Mouse (Mus musculus): ENCODE results near the gene D330045A20Rik. TPM values are rescaled to one million over a fixed set of nuclear protein-coding genes. Genes with fewer than 3 reads are reported as not detected.
"Not testable (repeated sequence)": the region's sequence is repeated elsewhere in the genome, so short reads cannot be mapped to it uniquely, and the experiment has no call there.

The D330045A20Rik gene
- polyA plus RNA-seq (2015; fragmentation: Nextera tagmentation; extraction: Ambion mirVana): 0.99 and 1.0 TPM in 2 replicates

- Histone ChIP-seq H3K27me3 (ENCODE audit: control insufficient read depth, insufficient read depth, low read length) (no peaks in the 10 kb centered on the region), H3K9ac (ENCODE audit: low read length) (no peak within 1 kb of the TSS), H3K36me3 (ENCODE audit: control insufficient read depth, insufficient read depth, low read length) (no peaks in the 10 kb centered on the region), H3K27ac (replicated peaks) (no peak within 1 kb of the TSS), H3K9me3 (ENCODE audit: control insufficient read depth, low read length) (no peaks in the 10 kb centered on the region), H3K4me3 (ENCODE audit: low read depth, low read length) (peak within 1 kb of the TSS; percentile 31), H3K4me1 (replicated peaks; ENCODE audit: control insufficient read depth, insufficient read depth) (no peaks in the 10 kb centered on the region), H3K4me2 (replicated peaks; ENCODE audit: low read depth) (peak within 1 kb of the TSS; percentile 53)
- WGBS: 21% methylated on average over 28 of the region's 28 CpGs
- TF ChIP-seq EP300 (optimal IDR thresholded peaks at IDR 0.05): no peak
- TF ChIP-seq CTCF (IDR thresholded peaks at IDR 0.05; ENCODE audit: low read depth): no peak
- ATAC-seq (ENCODE audit: low FRiP score, low TSS enrichment) (0 out of 2 replicates have a peak, but pooled peaks have one; percentile 51), DNase-seq (ENCODE audit: low spot score) (peak; percentile 30)
Observed at GRCm38 (mm10) chrX:139480022-139480894, at the start of gene D330045A20Rik. D330045A20Rik (plus strand) TSS chrX:139480367.

GRCm38 (mm10) chrX:139432550-139432949 lies 47.6 kb upstream of the D330045A20Rik start:
- no peaks in the 10 kb centered on the region for H3K27me3 ChIP-seq (ENCODE audit: control insufficient read depth, insufficient read depth, low read length)
- 57% methylated on average over 2 of the region's 2 CpGs for WGBS
- no peak for ATAC-seq (ENCODE audit: low FRiP score, low TSS enrichment)
- no peak overlapping the region for H3K4me3 ChIP-seq (ENCODE audit: low read depth, low read length)
- no peak overlapping the region for H3K27ac ChIP-seq (replicated peaks)
- no peak for DNase-seq (ENCODE audit: low spot score)
- no peak for TF ChIP-seq EP300 (optimal IDR thresholded peaks at IDR 0.05)
- TF ChIP-seq CTCF (IDR thresholded peaks at IDR 0.05; ENCODE audit: low read depth): no peak
- H3K4me2 ChIP-seq (replicated peaks; ENCODE audit: low read depth): no peak overlapping the region
- H3K9ac ChIP-seq (ENCODE audit: low read length): no peak overlapping the region
- H3K4me1 ChIP-seq (replicated peaks; ENCODE audit: control insufficient read depth, insufficient read depth): no peaks in the 10 kb centered on the region
- no peaks in the 10 kb centered on the region for H3K9me3 ChIP-seq (ENCODE audit: control insufficient read depth, low read length)
- H3K36me3 ChIP-seq (ENCODE audit: control insufficient read depth, insufficient read depth, low read length): no peaks in the 10 kb centered on the region

GRCm38 (mm10) chrX:139435202-139435601 lies 45.0 kb upstream of the D330045A20Rik start:
- 57% methylated on average over 2 of the region's 2 CpGs for WGBS
- ATAC-seq (ENCODE audit: low FRiP score, low TSS enrichment) (no peak), DNase-seq (ENCODE audit: low spot score) (no peak)
- no peak overlapping the region for H3K4me3 ChIP-seq (ENCODE audit: low read depth, low read length)
- H3K4me1 ChIP-seq (replicated peaks; ENCODE audit: control insufficient read depth, insufficient read depth): no peaks in the 10 kb centered on the region
- no peaks in the 10 kb centered on the region for H3K27me3 ChIP-seq (ENCODE audit: control insufficient read depth, insufficient read depth, low read length)
- no peaks in the 10 kb centered on the region for H3K9me3 ChIP-seq (ENCODE audit: control insufficient read depth, low read length)
- no peak overlapping the region for H3K4me2 ChIP-seq (replicated peaks; ENCODE audit: low read depth)
- no peaks in the 10 kb centered on the region for H3K36me3 ChIP-seq (ENCODE audit: control insufficient read depth, insufficient read depth, low read length)
- TF ChIP-seq EP300 (optimal IDR thresholded peaks at IDR 0.05): no peak
- TF ChIP-seq CTCF (IDR thresholded peaks at IDR 0.05; ENCODE audit: low read depth): no peak
- no peak overlapping the region for H3K9ac ChIP-seq (ENCODE audit: low read length)
- H3K27ac ChIP-seq (replicated peaks): no peak overlapping the region

- H3K9me3 ChIP-seq (ENCODE audit: control insufficient read depth, low read length): not testable (repeated sequence)
Observed at GRCm38 (mm10) chrX:139441057-139441456, 39.1 kb upstream of the D330045A20Rik start.

GRCm38 (mm10) chrX:139456812-139457211 lies 23.4 kb upstream of the D330045A20Rik start:
- Histone ChIP-seq H3K27me3 (ENCODE audit: control insufficient read depth, insufficient read depth, low read length) (no peaks in the 10 kb centered on the region), H3K4me3 (ENCODE audit: low read depth, low read length) (no peak overlapping the region), H3K36me3 (ENCODE audit: control insufficient read depth, insufficient read depth, low read length) (no peaks in the 10 kb centered on the region), H3K9me3 (ENCODE audit: control insufficient read depth, low read length) (no peaks in the 10 kb centered on the region), H3K4me1 (replicated peaks; ENCODE audit: control insufficient read depth, insufficient read depth) (no peaks in the 10 kb centered on the region), H3K9ac (ENCODE audit: low read length) (no peak overlapping the region), H3K4me2 (replicated peaks; ENCODE audit: low read depth) (no peak overlapping the region), H3K27ac (replicated peaks) (no peak overlapping the region)
- WGBS: 33% methylated on average over 2 of the region's 2 CpGs
- no peak for DNase-seq (ENCODE audit: low spot score)
- TF ChIP-seq CTCF (IDR thresholded peaks at IDR 0.05; ENCODE audit: low read depth): no peak
- TF ChIP-seq EP300 (optimal IDR thresholded peaks at IDR 0.05): no peak
- ATAC-seq (ENCODE audit: low FRiP score, low TSS enrichment): no peak

More at GRCm38 (mm10) chrX:139441057-139441456, 39.1 kb upstream of the D330045A20Rik start:
- H3K4me2 ChIP-seq (replicated peaks; ENCODE audit: low read depth); H3K9ac ChIP-seq (ENCODE audit: low read length); H3K27me3 ChIP-seq (ENCODE audit: control insufficient read depth, insufficient read depth, low read length); H3K4me1 ChIP-seq (replicated peaks; ENCODE audit: control insufficient read depth, insufficient read depth); ATAC-seq (ENCODE audit: low FRiP score, low TSS enrichment); H3K36me3 ChIP-seq (ENCODE audit: control insufficient read depth, insufficient read depth, low read length); H3K27ac ChIP-seq (replicated peaks); DNase-seq (ENCODE audit: low spot score); H3K4me3 ChIP-seq (ENCODE audit: low read depth, low read length): not testable (repeated sequence)
- 92% methylated on average over 22 of the region's 22 CpGs for WGBS

- no peak overlapping the region for H3K27ac ChIP-seq (replicated peaks)
- no peaks in the 10 kb centered on the region for H3K9me3 ChIP-seq (ENCODE audit: control insufficient read depth, low read length)
- DNase-seq (ENCODE audit: low spot score) (peak; percentile 21), ATAC-seq (ENCODE audit: low FRiP score, low TSS enrichment) (no peak)
- WGBS: 39% methylated on average over 7 of the region's 7 CpGs
- H3K9ac ChIP-seq (ENCODE audit: low read length): no peak overlapping the region
- TF ChIP-seq EP300 (optimal IDR thresholded peaks at IDR 0.05) (no peak), CTCF (IDR thresholded peaks at IDR 0.05; ENCODE audit: low read depth) (no peak)
- no peaks in the 10 kb centered on the region for H3K4me1 ChIP-seq (replicated peaks; ENCODE audit: control insufficient read depth, insufficient read depth)
- no peaks in the 10 kb centered on the region for H3K27me3 ChIP-seq (ENCODE audit: control insufficient read depth, insufficient read depth, low read length)
- no peaks in the 10 kb centered on the region for H3K36me3 ChIP-seq (ENCODE audit: control insufficient read depth, insufficient read depth, low read length)
- no peak overlapping the region for H3K4me2 ChIP-seq (replicated peaks; ENCODE audit: low read depth)
- no peak overlapping the region for H3K4me3 ChIP-seq (ENCODE audit: low read depth, low read length)
Observed at GRCm38 (mm10) chrX:139482083-139482482, 1.9 kb downstream of the D330045A20Rik start.
